ENCODE assay signal across 10 mouse cellular contexts in genomic region chr1:160370552-160370951, GRCm38 (mm10).
DNase-seq lines count a peak whose midpoint lies in the region; ATAC-seq lines count a peak whose summit lies in the region.
"Had no signal": no experiment of that assay in that cellular context is flagged by ENCODE, and none has a peak within 500 bp of the region (broad histone marks: within the 10 kb centered on the region; RNA-seq: fewer than 3 reads in every experiment).

No protein-coding gene starts in this region.

- peak overlapping the region; percentile 91 for H3K27ac ChIP-seq in heart, embryonic 15.5 days
- H3K27ac ChIP-seq in neural tube, embryonic 14.5 days (ENCODE audit: low read depth, low read length) = no peak overlapping the region
- H3K27ac ChIP-seq in forebrain, embryonic 14.5 days (ENCODE audit: low read depth, low read length) = no peak overlapping the region
- H3K27ac ChIP-seq: embryonic facial prominence, embryonic 15.5 days had no signal

- H3K4me2 ChIP-seq in heart, embryonic 15.5 days = no peak overlapping the region
- no peak overlapping the region for H3K4me2 ChIP-seq in neural tube, embryonic 14.5 days (ENCODE audit: low read depth, low read length)
- H3K4me2 ChIP-seq in forebrain, embryonic 14.5 days (ENCODE audit: low read length) = no peak overlapping the region
- H3K4me2 ChIP-seq: embryonic facial prominence, embryonic 15.5 days had no signal

- H3K27me3 ChIP-seq in heart, embryonic 15.5 days = no peaks in the 10 kb centered on the region
- H3K27me3 ChIP-seq in neural tube, embryonic 14.5 days (ENCODE audit: control insufficient read depth, insufficient read depth, low read length) = no peaks in the 10 kb centered on the region
- H3K27me3 ChIP-seq in forebrain, embryonic 14.5 days (replicated peaks; ENCODE audit: control insufficient read depth, insufficient read depth, low read length) = no peaks in the 10 kb centered on the region
- H3K27me3 ChIP-seq: embryonic facial prominence, embryonic 15.5 days had no signal

- no peaks in the 10 kb centered on the region for H3K9me3 ChIP-seq in heart, embryonic 15.5 days (replicated peaks)
- H3K9me3 ChIP-seq in neural tube, embryonic 14.5 days (ENCODE audit: control insufficient read depth, low read length) = no peaks in the 10 kb centered on the region
- no peaks in the 10 kb centered on the region for H3K9me3 ChIP-seq in forebrain, embryonic 14.5 days (replicated peaks; ENCODE audit: control insufficient read depth, low read length)
- H3K9me3 ChIP-seq: embryonic facial prominence, embryonic 15.5 days had no signal

- peak; percentile 85 for ATAC-seq in heart, embryonic 15.5 days (replicated peaks; ENCODE audit: insufficient number of reproducible peaks, insufficient read depth, low FRiP score, low read depth)
- ATAC-seq in neural tube, embryonic 14.5 days (ENCODE audit: low read depth) = peak; percentile 58; the same call in 1 of the 2 replicates
- peak; percentile 76; the same call in 1 of the 2 replicates for ATAC-seq in forebrain, embryonic 14.5 days
- ATAC-seq in megakaryocyte progenitor cell, adult 5-6 weeks (replicated peaks; ENCODE audit: poor library complexity) = peak; percentile 56

- WGBS in heart, embryonic 15.5 days = 16% methylated on average over 1 of the region's 1 CpGs
- 35% methylated on average over 1 of the region's 1 CpGs for WGBS in neural tube, embryonic 14.5 days
- WGBS in forebrain, embryonic 14.5 days = 8% methylated on average over 1 of the region's 1 CpGs

- peaks cover 18% of the 10 kb centered on the region for H3K4me1 ChIP-seq in heart, embryonic 15.5 days (replicated peaks)
- no peaks in the 10 kb centered on the region for H3K4me1 ChIP-seq in neural tube, embryonic 14.5 days (ENCODE audit: control insufficient read depth, insufficient read depth, low read length)
- no peaks in the 10 kb centered on the region for H3K4me1 ChIP-seq in forebrain, embryonic 14.5 days (ENCODE audit: control insufficient read depth, insufficient read depth, low read length)
- H3K4me1 ChIP-seq: embryonic facial prominence, embryonic 15.5 days had no signal

- H3K36me3 ChIP-seq in heart, embryonic 15.5 days = no peaks in the 10 kb centered on the region
- H3K36me3 ChIP-seq in neural tube, embryonic 14.5 days (ENCODE audit: control insufficient read depth, insufficient read depth, low read length) = no peaks in the 10 kb centered on the region
- H3K36me3 ChIP-seq in forebrain, embryonic 14.5 days (ENCODE audit: control insufficient read depth, insufficient read depth, low read length) = no peaks in the 10 kb centered on the region
- H3K36me3 ChIP-seq: embryonic facial prominence, embryonic 15.5 days had no signal

- no peak overlapping the region for H3K9ac ChIP-seq in heart, embryonic 15.5 days
- H3K9ac ChIP-seq in neural tube, embryonic 14.5 days (replicated peaks; ENCODE audit: low read depth, low read length) = no peak overlapping the region
- H3K9ac ChIP-seq in forebrain, embryonic 14.5 days (ENCODE audit: low read length) = no peak overlapping the region
- H3K9ac ChIP-seq: embryonic facial prominence, embryonic 15.5 days had no signal

- H3K4me3 ChIP-seq in heart, embryonic 15.5 days = no peak overlapping the region
- H3K4me3 ChIP-seq in neural tube, embryonic 14.5 days (ENCODE audit: low read depth, low read length) = no peak overlapping the region
- H3K4me3 ChIP-seq in forebrain, embryonic 14.5 days (ENCODE audit: low read depth, low read length) = no peak overlapping the region
- H3K4me3 ChIP-seq: embryonic facial prominence, embryonic 15.5 days had no signal

- no peak for DNase-seq in heart, adult 9 months (ENCODE audit: low spot score in 2 of 2)
- no peak for DNase-seq in neural tube, embryonic 10.5 days (ENCODE audit: extremely low spot score, low spot score)
- peak; percentile 57 for DNase-seq in forebrain, embryonic 14.5 days (ENCODE audit: low spot score)
- DNase-seq in ovary, postnatal 36 days (ENCODE audit: low spot score) = no peak
- DNase-seq in urinary bladder, adult 18-20 months (ENCODE audit: low spot score in 2 of 2) = no peak
- DNase-seq: kidney, adult 9 months had no signal
